In the genomic region with DNA sequence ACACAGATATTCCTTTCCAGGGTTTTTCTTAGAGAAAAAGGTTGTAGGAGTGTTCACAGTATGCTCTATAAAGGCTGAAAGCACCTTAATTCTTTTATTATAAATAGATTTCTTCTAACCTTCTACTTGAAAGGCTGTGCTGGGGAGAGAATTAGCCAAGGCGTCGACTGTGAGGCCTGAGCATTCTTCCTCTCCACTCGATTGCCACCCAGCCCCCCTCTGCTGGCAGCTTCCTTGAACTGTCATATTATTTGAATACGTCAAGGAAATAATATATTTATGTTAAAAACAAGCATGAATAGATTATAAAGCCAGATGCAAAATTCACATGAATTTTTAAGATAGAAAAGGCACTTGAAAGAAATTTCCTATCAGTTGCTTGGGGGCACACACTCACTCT, we compare ENCODE assay signal across 19 mouse cellular contexts.
DNase-seq lines count a peak whose midpoint lies in the region; ATAC-seq and TF ChIP-seq lines count a peak whose summit lies in the region.
"Had no signal": no experiment of that assay in that cellular context is flagged by ENCODE, and none has a peak within 500 bp of the region (broad histone marks: within the 10 kb centered on the region; RNA-seq: fewer than 3 reads in every experiment).

No protein-coding gene starts in this region.

- peak; percentile 18; the same call in 1 of the 2 replicates for TF ChIP-seq RAD21 in MEL (IDR thresholded peaks at IDR 0.05; ENCODE audit: low read depth, low read length)

- no peaks in the 10 kb centered on the region for H3K79me2 ChIP-seq in MEL (ENCODE audit: control insufficient read depth, insufficient read depth, low read length, poor library complexity)

- no peak for TF ChIP-seq POLR2A in MEL (IDR thresholded peaks at IDR 0.05; ENCODE audit: control insufficient read depth in 1 of 2, insufficient read depth in 1 of 2, low read depth in 1 of 2, low read length in 2 of 2, poor library complexity in 1 of 2)

- peak; percentile 26; the same call in 1 of the 2 replicates for TF ChIP-seq CTCF in lung, embryonic 14.5 days (IDR thresholded peaks at IDR 0.05; ENCODE audit: low read depth)
- peak in 2 of 3 experiments; percentile 27 to 35; a peak in 3 of 6 replicates for TF ChIP-seq CTCF in MEL (IDR thresholded peaks at IDR 0.05 in 2 of 3, conservative IDR thresholded peaks at IDR 0.05 in 1 of 3; ENCODE audit: control insufficient read depth in 1 of 3, insufficient read depth in 1 of 3, low read depth in 2 of 3, low read length in 3 of 3, poor library complexity in 1 of 3, severe bottlenecking in 1 of 3)

- WGBS in lung, embryonic 14.5 days, result 56% methylated on average over 4 of the region's 4 CpGs
- 63% methylated on average over 4 of the region's 4 CpGs for WGBS in kidney, embryonic 16.5 days

- no peaks in the 10 kb centered on the region for H3K36me3 ChIP-seq in lung, embryonic 14.5 days (ENCODE audit: insufficient read depth)
- H3K36me3 ChIP-seq in MEL (ENCODE audit: control insufficient read depth in 1 of 2, insufficient read depth in 2 of 2, low read length in 2 of 2), result no peaks in the 10 kb centered on the region; a peak in 1 of 4 replicates
- H3K36me3 ChIP-seq in kidney, embryonic 16.5 days (ENCODE audit: insufficient read depth, low read length), result no peaks in the 10 kb centered on the region
- H3K36me3 ChIP-seq: hindbrain, embryonic 15.5 days; limb, embryonic 10.5 days; lung, embryonic 15.5 days; neural tube, embryonic 13.5 days had no signal

- H3K27me3 ChIP-seq in lung, embryonic 14.5 days (ENCODE audit: insufficient read depth, low read length), result no peaks in the 10 kb centered on the region
- H3K27me3 ChIP-seq in MEL (ENCODE audit: control insufficient read depth in 1 of 2, insufficient read depth in 2 of 2, low read length in 2 of 2), result no peaks in the 10 kb centered on the region
- no peaks in the 10 kb centered on the region for H3K27me3 ChIP-seq in kidney, embryonic 16.5 days (ENCODE audit: insufficient read depth, low read length)
- H3K27me3 ChIP-seq: hindbrain, embryonic 15.5 days; lung, embryonic 15.5 days; neural tube, embryonic 13.5 days had no signal

- no peak overlapping the region for H3K4me3 ChIP-seq in lung, embryonic 14.5 days (ENCODE audit: low read depth, low read length)
- no peak overlapping the region for H3K4me3 ChIP-seq in MEL (ENCODE audit: control insufficient read depth in 1 of 2, insufficient read depth in 1 of 2, low read depth in 2 of 2, low read length in 2 of 2)
- no peak overlapping the region for H3K4me3 ChIP-seq in kidney, embryonic 16.5 days (ENCODE audit: low read length)
- H3K4me3 ChIP-seq: hindbrain, embryonic 15.5 days; limb, embryonic 10.5 days; lung, embryonic 15.5 days; neural tube, embryonic 13.5 days had no signal

- DNase-seq in lung, embryonic 14.5 days, result no peak
- no peak for DNase-seq in lung, postnatal 25 days (ENCODE audit: low spot score)
- peak; percentile 18 to 30 for DNase-seq in B cell, adult 2 months
- peak; percentile 40 for DNase-seq in MEL (ENCODE audit: low read depth, low spot score)
- no peak for DNase-seq in heart, postnatal 10 days
- DNase-seq in thymus, postnatal 36 days, result no peak
- DNase-seq: adrenal gland, adult 8-10 months; cerebellum, postnatal 10 days; embryo, embryonic 11 days; right cerebral cortex, adult 18-20 months had no signal

- no peak overlapping the region for H3K27ac ChIP-seq in lung, embryonic 14.5 days (ENCODE audit: low read depth)
- no peak overlapping the region for H3K27ac ChIP-seq in MEL (ENCODE audit: control insufficient read depth, low read depth, low read length)
- H3K27ac ChIP-seq in kidney, embryonic 16.5 days (ENCODE audit: low read length), result no peak overlapping the region
- H3K27ac ChIP-seq: hindbrain, embryonic 15.5 days; limb, embryonic 10.5 days; lung, embryonic 15.5 days; neural tube, embryonic 13.5 days had no signal

- no peaks in the 10 kb centered on the region for H3K9me3 ChIP-seq in lung, embryonic 14.5 days (ENCODE audit: low read depth, low read length)
- H3K9me3 ChIP-seq in MEL (replicated peaks; ENCODE audit: insufficient read depth, low read length), result no peaks in the 10 kb centered on the region
- H3K9me3 ChIP-seq in kidney, embryonic 16.5 days (ENCODE audit: low read length), result no peaks in the 10 kb centered on the region
- H3K9me3 ChIP-seq: hindbrain, embryonic 15.5 days; limb, embryonic 10.5 days; lung, embryonic 15.5 days; neural tube, embryonic 13.5 days had no signal

- TF ChIP-seq EP300 in MEL (IDR thresholded peaks at IDR 0.05; ENCODE audit: low read depth in 1 of 2, low read length in 2 of 2), result no peak

- H3K4me2 ChIP-seq in lung, embryonic 14.5 days, result no peak overlapping the region
- H3K4me2 ChIP-seq in kidney, embryonic 16.5 days (replicated peaks; ENCODE audit: low read depth, low read length), result no peak overlapping the region
- H3K4me2 ChIP-seq: heart, embryonic 11.5 days; hindbrain, embryonic 15.5 days; liver, embryonic 11.5 days; lung, embryonic 15.5 days; neural tube, embryonic 13.5 days had no signal

- intact Hi-C loops in heart, postnatal 10 days (cut with DNase I), result loop anchor here (2.0 to 5.0 kb wide), 4 partner anchors 83 to 913 kb away; no protein-coding TSS in a partner anchor

- H3K9ac ChIP-seq in lung, embryonic 14.5 days, result no peak overlapping the region
- H3K9ac ChIP-seq in MEL (ENCODE audit: control insufficient read depth, low read depth, low read length, poor library complexity, severe bottlenecking), result no peak overlapping the region
- H3K9ac ChIP-seq in kidney, embryonic 16.5 days (replicated peaks; ENCODE audit: low read length), result no peak overlapping the region
- H3K9ac ChIP-seq: hindbrain, embryonic 15.5 days; lung, embryonic 15.5 days; neural tube, embryonic 13.5 days had no signal

- no peak for ATAC-seq in lung, embryonic 14.5 days (ENCODE audit: insufficient read depth)
- peak; percentile 74 for ATAC-seq in megakaryocyte progenitor cell, adult 5-6 weeks (replicated peaks; ENCODE audit: poor library complexity)
- no peak for ATAC-seq in kidney, embryonic 16.5 days (ENCODE audit: low FRiP score, low TSS enrichment)
- ATAC-seq: forebrain, embryonic 16.5 days had no signal

- H3K4me1 ChIP-seq in lung, embryonic 14.5 days (ENCODE audit: insufficient read depth), result no peaks in the 10 kb centered on the region
- peaks cover 0 to 4% of the 10 kb centered on the region in 2 experiments; a peak in 3 of 4 replicates for H3K4me1 ChIP-seq in MEL (ENCODE audit: control insufficient read depth in 1 of 2, insufficient read depth in 2 of 2, low read length in 2 of 2)
- H3K4me1 ChIP-seq in kidney, embryonic 16.5 days (ENCODE audit: insufficient read depth, low read length), result no peaks in the 10 kb centered on the region
- H3K4me1 ChIP-seq: hindbrain, embryonic 15.5 days; neural tube, embryonic 13.5 days had no signal

TF ChIP-seq in MEL, 35 proteins besides CTCF, POLR2A, EP300 and RAD21:
- TF ChIP-seq JUND (IDR thresholded peaks at IDR 0.05; ENCODE audit: low read depth, low read length), result no peak
- TF ChIP-seq SMC3 (IDR thresholded peaks at IDR 0.05; ENCODE audit: low read depth, low read length), result peak; percentile 37

Comparison
In these comparisons a context has a peak if more than half of its experiments do, and no peak if none do; other contexts are left out.
1. DNase-seq: peak in B cell, adult 2 months (2 of 2) and MEL (single experiment); none in lung, embryonic 14.5 days (single experiment), lung, postnatal 25 days (single experiment), heart, postnatal 10 days (0 of 2) and thymus, postnatal 36 days (0 of 2).